Mouse (Mus musculus): ENCODE measurements around the gene Actr1a. TPM values are rescaled to one million over a fixed set of nuclear protein-coding genes. Genes with fewer than 3 reads are reported as not detected.

Gene Actr1a
- total RNA-seq, 2 experiments from 2014 or later: 95.3 to 110 TPM

- DNase-seq (ENCODE audit: low spot score in 2 of 2): peak; percentile 58 to 62
These were observed 38.8 kb downstream of the Actr1a start for GRCm38 (mm10) chr19:46356701-46357138.

GRCm38 (mm10) chr19:46350168-46350932 lies 45.2 kb downstream of the Actr1a start, which contains the start of gene 2310034G01Rik:
2310034G01Rik (minus strand) TSS chr19:46350302.
- DNase-seq (ENCODE audit: low spot score in 2 of 2): no peak

GRCm38 (mm10) chr19:46349550-46349949 lies 46.0 kb downstream of the Actr1a start:
- no peak for DNase-seq (ENCODE audit: low spot score in 2 of 2)

- DNase-seq (ENCODE audit: low spot score in 2 of 2): peak; percentile 51 to 62
These were observed 46.6 kb downstream of the Actr1a start for GRCm38 (mm10) chr19:46348761-46349458.

- DNase-seq (ENCODE audit: low spot score in 2 of 2): no peak
These were observed 47.4 kb downstream of the Actr1a start for GRCm38 (mm10) chr19:46347936-46348668.

- no peak for DNase-seq (ENCODE audit: low spot score in 2 of 2)
These were observed 48.4 kb downstream of the Actr1a start for GRCm38 (mm10) chr19:46347146-46347545.

- DNase-seq (ENCODE audit: low spot score in 2 of 2): no peak
These were observed 50.7 kb downstream of the Actr1a start for GRCm38 (mm10) chr19:46344710-46345419.

- DNase-seq (ENCODE audit: low spot score in 2 of 2): no peak
These were observed 56.1 kb downstream of the Actr1a start for GRCm38 (mm10) chr19:46339287-46339971.

GRCm38 (mm10) chr19:46338942-46339286 lies 56.6 kb downstream of the Actr1a start:
- DNase-seq (ENCODE audit: low spot score in 2 of 2): no peak

GRCm38 (mm10) chr19:46338331-46338936 lies 57.1 kb downstream of the Actr1a start, which contains the start of gene Cuedc2:
Cuedc2 (minus strand) TSS chr19:46338702.
- peak; percentile 90 to 93 for DNase-seq (ENCODE audit: low spot score in 2 of 2)

GRCm38 (mm10) chr19:46337719-46338330 lies 57.7 kb downstream of the Actr1a start:
- no peak for DNase-seq (ENCODE audit: low spot score in 2 of 2)

GRCm38 (mm10) chr19:46333906-46334305 lies 61.6 kb downstream of the Actr1a start:
- DNase-seq (ENCODE audit: low spot score in 2 of 2): no peak

GRCm38 (mm10) chr19:46332721-46333339 lies 62.7 kb downstream of the Actr1a start:
- DNase-seq (ENCODE audit: low spot score in 2 of 2): no peak

- no peak for DNase-seq (ENCODE audit: low spot score in 2 of 2)
These were observed 63.6 kb downstream of the Actr1a start for GRCm38 (mm10) chr19:46331936-46332335.

GRCm38 (mm10) chr19:46331326-46331725 lies 64.2 kb downstream of the Actr1a start:
- no peak for DNase-seq (ENCODE audit: low spot score in 2 of 2)

GRCm38 (mm10) chr19:46330696-46331095 lies 64.9 kb downstream of the Actr1a start:
- no peak for DNase-seq (ENCODE audit: low spot score in 2 of 2)

- DNase-seq (ENCODE audit: low spot score in 2 of 2): peak; percentile 67 to 76
These were observed 65.6 kb downstream of the Actr1a start for GRCm38 (mm10) chr19:46329951-46330350.

- no peak for DNase-seq (ENCODE audit: low spot score in 2 of 2)
These were observed 66.4 kb downstream of the Actr1a start for GRCm38 (mm10) chr19:46329031-46329641.
